Mouse (Mus musculus): Measurements from ENCODE around the gene Lingo4.

- TF ChIP-seq CTCF (IDR thresholded peaks at IDR 0.05; ENCODE audit: control insufficient read depth, insufficient read depth, insufficient replicate concordance, low read depth, low read length) (no peak), POLR2A (IDR thresholded peaks at IDR 0.05; ENCODE audit: control insufficient read depth, low read depth, low read length) (no peak)
Observed at GRCm38 (mm10) chr3:94391001-94391400, 7.3 kb upstream of the Lingo4 start.
